Mouse (Mus musculus) c-Kit-negative CD71-positive TER-119-positive erythroid progenitor cells, embryonic 14.5 days (primary cell): ENCODE measurements around the gene Wdr31.
"Not testable (repeated sequence)": the region's sequence is repeated elsewhere in the genome, so short reads cannot be mapped to it uniquely, and the experiment has no call there.

Experiments used
- DNase-seq: peaks from one replicate; pipeline ENCODE4 v3.0.0-alpha.2; 2013; ENCODE audit warnings: low read depth, low spot score

Gene Wdr31

DNA sequence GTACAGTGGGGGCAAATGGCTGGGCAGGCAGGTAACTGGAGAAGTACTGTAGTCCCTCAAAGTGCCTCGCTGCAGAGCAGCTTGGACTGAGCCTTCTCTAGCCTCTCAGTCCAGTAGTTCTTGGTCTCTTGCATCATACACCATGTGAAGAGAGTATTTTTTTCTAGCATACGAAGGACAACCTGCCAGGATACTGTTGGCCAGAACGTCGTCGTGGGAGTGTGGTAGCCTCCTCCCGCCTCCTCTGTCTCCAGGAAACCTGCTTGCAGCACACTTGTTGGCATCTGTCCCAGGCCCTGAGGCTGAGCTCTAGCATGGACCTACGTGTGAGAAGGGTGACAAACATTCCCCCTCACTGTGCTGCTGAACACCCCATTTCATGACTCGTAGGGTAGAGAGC is 26.1 kb upstream of the Wdr31 start:
- no peak for DNase-seq

DNA sequence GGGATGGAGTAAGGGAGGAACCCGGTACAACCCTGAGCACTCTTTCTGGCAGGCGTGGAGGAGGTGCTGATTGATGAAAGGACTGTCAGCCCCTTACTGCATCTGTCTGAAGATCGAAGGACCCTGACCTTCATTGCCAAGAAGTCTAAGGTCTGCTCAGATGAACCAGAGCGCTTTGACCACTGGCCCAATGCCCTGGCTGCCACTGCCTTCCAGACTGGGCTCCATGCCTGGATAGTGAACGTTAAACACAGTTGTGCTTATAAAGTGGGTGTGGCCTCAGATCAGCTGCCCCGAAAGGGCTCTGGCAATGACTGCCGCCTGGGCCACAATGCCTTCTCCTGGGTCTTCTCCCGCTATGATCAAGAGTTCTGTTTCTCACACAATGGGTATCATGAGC is 25.2 kb upstream of the Wdr31 start:
- no peak for DNase-seq

DNA sequence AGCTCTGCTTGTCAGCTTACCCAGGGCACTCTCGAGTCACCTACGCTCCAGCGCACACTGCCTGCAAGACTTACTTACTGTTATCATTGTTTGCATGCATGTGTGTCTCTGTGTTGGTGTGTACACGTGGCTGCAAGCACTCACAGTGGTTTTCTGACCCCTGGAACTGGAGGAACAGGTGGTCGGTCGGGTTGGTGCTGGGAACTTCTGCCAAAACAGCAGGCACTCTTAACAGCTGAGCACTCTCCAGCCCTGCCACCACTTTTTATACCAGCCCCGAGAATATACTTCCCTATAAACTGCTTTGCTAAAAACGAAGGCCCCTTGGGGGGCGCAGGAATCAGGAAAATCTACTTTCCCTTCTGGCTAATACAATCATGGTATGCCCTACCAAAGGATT is 23.5 kb upstream of the Wdr31 start:
- DNase-seq, result no peak

DNA sequence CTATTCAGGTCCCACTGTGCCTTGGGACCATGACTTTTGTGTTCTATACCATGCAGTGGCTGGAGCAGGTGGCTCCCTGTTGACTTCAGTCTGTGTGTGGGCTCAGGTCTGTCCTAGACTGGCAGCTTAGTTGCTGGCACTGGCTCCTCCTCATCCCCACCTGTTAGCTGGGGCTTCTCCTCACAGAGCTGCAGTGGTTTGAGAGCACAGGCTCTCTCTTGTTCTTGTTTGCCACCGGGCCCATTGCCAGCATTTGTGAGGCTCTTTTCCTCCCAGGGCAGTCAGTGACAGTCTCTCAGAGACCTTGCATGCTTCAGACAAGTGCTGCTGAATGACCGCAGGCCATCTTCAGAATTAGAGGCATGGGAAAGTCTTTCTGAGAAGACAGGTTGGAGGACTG is 22.0 kb upstream of the Wdr31 start:
- DNase-seq, result no peak

DNA sequence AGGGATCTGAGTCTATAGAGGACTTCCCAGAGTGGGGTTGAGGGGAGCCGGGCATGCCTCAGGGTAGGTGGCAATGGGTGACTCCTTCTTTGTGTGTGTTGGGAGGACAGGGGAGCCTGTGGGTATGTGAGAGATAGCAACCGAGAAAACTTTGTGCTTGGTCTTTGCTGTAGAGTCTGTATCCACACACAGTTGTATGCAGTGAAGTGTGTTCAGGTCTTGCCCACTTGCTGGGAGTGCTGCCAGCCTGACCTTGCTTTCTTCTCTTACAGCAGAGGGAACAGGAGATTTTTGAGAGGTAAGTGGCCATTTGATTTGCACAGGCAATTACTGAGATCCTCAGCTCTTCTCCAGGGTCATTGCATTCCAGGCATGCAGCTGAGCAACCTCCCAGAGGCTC is 17.2 kb upstream of the Wdr31 start:
- no peak for DNase-seq

DNA sequence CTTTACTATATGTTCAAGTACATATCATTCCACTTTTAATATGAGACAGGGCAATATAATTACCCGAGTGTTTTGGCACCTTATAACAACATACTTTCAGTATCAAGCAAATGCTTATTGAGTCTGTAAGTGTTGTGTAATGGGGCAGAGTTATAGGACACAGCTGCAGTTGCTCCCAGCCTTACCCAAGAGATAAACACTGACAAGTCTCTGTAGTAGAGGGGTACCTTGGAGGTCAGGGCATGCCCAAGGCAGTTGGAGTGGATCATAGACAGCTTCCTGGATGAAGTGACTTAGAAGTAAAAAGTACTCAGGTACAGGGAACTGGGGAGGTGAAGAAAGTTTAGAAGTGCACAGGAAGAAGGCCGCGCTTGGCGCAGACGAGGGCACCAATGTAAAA is 16.5 kb upstream of the Wdr31 start:
- DNase-seq, result no peak

DNA sequence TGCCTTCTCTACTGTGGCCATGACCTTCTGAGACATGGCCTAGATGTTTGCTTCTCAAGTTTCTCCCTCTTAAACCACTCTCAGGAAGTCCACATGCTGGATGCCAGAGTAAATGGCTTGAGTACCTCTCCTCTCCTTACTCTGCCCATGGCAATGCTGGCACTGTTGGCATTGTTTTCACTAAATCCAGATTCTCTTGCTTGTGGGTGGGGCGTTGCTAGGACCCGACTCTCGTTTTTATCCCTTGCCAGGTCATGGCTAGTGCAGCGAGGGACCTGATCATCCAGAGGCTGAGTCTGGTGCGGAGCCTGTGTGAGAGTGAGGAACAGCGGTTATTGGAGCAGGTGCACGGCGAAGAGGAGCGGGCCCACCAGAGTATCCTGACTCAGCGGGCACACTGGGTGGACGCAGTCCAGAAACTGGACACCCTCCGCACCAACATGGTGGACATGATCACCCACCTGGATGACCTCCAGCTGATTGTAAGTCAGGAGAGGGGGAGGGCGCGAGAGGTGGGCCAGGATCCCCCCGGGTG is 15.5 kb upstream of the Wdr31 start:
- no peak for DNase-seq

DNA sequence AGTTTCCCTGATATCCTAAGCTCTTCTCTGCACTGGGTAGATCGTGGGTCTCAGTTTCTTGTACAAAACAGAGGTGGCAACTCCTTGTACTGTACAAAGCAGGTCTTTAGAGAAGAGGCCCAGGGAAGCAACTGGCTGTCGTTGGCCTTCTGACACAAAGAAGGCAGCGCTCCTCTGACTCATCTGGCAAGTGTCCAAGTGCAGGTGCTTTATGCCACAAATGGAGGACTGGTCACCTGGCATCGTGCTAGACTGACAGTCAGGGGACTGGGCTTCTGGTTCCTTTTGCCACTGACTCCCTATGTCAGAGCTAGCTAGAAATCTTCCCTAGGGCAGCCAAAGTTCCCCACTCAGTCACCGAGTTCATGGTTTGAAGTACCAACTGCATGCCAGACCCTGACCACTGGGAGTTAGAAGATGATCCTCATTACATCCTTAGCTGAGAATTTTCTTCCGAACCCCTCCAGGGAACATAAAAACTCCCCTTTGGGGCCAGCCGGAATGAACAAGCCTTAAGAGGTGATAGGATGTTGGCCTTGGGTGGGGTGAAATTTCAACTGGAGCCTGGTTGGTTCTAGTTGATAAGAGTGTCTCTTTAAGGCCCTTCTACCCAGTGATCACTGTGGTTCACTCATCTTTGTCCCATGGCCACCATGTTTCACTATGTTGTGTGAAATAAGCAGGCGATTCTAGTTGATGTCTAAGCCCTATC is 14.9 kb upstream of the Wdr31 start:
- no peak for DNase-seq

DNA sequence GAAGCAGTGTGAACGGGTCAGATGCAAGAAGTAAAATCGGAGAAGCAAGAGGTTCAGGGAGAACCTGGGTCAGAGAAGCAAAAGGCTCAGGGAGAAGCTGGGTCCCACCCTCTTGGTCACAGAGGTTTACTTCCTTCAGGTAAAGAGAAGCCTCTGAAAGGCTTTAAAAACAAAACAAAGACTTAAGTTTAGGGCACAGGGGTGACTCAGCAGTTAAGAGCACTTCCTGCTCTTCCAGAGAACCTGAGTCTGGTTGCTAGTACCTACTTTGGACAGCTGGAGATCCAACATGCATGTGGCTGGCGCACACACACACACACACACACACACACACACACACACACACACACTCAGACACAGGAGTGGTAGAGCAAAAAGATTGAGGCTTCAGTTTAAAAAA is 14.2 kb upstream of the Wdr31 start:
- DNase-seq, result no peak

DNA sequence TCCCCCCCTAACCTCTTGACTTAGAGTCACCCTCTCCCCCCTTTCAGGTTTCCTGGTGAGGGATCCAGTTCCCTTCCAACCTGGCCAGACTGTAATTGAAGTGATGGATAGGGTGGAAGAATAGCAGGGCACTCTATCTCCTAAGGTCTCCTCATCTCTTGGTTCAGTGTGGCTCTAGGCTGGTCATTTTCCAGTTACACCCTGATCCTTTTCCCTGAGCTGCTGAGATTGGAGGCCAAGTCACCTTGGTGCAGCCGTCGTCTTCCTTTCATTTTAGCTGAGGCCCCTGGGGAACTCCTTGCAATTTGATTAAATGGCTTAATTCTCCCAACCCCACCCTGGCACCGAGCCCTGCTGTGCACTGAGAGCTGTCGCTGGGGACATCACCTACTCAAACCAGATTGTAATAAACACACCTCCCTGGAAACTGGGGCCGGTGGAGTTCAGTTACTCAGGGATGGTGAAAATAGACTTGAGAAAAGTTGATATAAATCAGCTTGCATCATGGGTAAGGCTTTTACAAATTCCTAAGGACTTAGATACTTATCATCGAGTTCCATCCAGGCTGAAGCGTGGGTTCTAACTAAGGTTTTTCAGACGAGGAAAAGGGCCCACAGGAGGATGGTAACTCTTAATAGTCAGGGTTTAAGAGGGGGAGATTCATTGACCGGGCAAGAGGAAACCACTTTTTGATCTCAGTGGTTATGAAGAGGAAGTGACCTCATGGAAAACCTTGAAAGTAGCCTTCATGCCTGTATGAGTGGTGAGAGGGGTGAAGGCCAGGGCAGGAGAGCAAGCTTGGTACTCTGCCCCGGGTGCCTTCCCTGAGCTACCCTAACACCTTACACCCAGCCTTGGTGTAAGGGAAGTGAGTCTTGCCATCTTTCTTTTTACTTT is 10.3 kb upstream of the Wdr31 start:
- no peak for DNase-seq

DNA sequence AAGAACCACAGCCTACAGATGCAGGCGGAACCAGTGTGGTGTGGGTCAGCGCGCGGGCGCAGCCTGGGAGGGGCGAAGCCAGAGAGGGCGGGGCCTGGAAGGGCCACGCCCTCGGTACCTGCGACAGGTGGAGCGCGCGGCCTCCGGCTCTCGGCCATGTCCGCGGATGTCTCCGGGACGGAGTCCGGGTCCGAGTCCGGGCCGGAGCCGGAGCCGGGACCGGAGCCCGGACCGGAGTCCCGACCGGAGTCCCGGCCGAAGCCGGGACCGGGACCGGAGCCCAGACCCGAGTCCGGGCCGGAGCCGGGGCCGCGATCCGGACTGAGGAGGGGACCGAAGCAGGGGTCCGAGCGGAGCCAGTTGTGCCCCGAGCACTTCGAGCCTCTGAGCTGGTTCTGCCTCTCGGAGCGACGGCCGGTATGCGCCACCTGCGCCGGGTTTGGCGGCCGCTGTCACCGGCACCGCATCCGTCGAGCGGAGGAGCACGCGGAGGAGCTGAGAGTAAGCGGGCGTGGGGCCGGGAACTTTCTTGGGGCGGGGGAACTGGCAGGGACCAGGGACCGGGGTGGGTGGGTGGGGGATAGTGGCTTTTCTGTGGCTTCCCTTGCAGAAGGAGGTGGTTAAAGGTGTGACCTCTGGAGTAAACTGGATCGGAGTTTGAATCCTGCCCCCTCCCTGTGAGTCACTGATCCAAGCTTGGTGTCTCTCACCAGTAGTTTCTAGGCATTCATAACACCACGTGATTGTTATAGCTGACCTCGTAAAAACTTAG is 9.4 kb upstream of the Wdr31 start, which contains the start of gene Bspry:
Gene Bspry, plus strand, starts transcription at position 117 of the 772 bp plus-strand sequence.
- no peak for DNase-seq

DNA sequence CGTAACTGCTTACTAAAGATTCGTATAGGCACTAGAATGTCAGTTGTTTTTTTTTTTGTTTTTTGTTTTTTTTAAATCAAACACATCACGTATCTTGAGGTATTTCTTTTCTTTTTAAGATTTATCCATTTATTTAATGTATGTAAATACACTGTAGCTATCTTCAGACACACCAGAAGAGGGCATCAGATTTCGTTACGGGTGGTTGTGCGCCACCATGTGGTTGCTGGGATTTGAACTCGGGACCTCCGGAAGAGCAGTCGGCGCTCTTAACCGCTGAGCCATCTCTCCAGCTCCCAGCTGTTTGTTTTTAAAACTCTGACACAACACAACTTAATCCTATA is 8.9 kb upstream of the Wdr31 start:
- not testable (repeated sequence) for DNase-seq

DNA sequence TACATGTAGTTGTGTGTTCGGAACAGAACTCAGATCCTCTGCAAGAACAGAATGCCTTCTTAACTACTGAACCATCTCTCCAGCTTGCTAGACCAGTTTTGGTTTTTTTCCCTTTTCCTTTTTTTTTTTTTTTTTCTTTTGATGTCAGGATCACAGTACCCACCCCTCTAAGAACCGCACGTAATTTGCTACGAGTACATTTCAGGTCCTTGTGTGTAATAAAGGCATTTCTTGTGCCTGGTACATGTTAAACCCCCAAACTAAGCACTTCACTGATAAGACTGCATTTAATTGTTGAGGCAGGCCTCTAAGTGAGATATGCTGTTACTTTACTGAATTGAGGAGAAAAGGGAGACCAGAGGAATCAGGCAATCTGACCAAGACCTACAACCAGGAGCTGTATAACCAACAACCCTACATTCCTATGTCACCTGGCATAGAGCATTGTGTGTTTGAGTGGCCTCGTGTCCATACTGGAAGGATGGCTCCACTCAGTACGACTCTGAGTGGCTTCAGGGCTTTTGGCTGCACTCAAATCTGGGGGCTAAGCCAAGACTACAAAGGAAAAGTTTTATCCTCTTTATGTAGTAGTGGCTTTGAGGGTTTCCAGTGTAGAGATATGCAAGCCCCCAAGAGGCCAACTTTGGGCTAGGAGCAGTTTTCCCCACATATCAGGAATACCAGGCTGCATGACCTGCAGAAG is 7.0 kb upstream of the Wdr31 start:
- no peak for DNase-seq

DNA sequence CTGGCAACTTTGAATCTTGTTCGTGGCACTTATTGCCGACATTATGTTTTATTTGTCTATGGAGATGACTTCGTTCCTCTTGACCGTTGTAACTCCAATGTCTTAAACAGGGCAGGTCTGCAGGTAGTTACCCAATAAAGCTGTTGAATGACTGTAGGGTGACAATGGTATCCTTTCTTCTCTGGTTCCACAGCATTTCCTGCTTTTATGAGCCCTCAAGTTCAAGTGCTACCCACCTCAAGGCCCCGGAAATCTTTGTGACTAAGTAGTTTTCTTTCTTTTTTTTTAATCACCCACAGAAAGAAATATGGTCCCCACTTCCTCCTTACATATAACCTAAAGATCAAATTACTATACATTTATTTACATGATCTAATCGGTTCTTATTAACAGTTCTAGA is 5.1 kb upstream of the Wdr31 start:
- no peak for DNase-seq

DNA sequence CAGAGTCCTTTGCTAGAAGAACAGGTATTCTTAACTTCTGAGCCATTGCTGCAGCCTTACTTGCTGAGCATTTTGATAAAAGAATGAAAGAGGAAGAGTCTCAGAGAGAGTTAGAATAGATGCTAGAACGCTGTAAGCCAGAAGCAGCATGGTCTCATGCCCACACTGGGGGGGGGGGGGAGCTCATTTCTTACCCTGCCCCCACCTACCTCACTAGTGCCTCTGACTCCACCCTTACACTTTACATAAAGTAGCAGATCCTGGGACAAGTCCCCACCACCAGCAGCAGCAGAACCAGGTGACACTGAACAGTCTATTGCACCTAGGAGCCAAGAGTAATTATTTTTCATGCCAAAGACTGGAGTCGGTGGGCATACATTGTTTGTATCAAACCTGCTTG is 4.4 kb upstream of the Wdr31 start:
- DNase-seq, result no peak

DNA sequence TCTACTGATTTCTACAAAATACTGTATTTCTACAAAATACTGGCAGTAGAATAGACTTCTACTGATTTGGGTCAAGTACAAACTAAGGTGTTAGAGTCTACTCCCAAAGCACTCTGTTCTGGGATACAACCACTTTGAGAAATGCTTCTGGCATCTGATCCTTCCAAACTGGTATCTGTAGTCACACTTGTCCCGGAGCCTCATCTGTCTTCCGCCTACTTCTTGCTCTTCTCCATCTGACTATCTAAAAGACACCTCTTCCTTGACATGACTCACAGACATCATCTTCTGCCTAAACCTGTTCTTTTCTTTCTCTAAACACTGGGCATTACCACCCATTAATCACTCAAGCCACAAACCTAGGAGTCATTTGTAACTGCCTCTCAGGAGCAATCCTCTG is 1.4 kb upstream of the Wdr31 start:
- no peak for DNase-seq

DNA sequence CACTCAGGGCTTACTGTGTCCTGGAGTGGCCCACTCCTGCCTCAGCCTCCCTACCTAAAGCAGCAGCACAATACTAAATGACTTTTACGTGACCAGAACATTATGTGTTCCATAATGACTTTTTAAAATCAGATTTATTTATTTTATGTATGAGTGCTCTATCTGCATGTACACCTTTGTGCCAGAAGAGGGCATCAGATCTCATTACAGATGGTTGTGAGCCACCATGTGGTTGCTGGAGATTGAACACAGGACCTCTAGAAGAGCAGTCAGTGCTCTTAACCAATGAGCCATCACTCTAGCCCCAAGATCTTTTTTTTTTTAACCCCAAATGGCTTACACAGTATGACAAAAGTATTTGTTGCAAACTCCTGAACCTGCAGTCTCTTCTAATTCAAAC is 2.5 kb downstream of the Wdr31 start:
- no peak for DNase-seq

DNA sequence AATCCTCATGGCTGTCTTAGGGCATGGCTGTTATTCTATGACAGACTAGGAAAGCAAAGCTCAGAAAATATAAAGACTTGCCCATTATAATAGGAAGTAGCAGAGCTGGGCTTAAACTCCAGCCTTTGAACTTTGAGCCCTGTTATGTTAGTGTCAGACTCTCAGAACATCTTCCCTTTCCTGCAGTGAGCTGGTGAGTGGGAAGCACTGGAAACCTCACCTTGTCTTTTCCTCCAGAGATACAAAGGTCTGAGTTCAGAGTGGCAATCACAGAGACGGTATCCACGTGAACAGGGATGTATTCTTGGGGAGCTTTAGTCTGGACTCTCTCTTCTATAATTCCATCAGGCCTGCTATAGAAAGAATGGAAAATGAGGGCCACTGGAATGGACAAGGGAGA is 7.6 kb downstream of the Wdr31 start:
- no peak for DNase-seq

DNA sequence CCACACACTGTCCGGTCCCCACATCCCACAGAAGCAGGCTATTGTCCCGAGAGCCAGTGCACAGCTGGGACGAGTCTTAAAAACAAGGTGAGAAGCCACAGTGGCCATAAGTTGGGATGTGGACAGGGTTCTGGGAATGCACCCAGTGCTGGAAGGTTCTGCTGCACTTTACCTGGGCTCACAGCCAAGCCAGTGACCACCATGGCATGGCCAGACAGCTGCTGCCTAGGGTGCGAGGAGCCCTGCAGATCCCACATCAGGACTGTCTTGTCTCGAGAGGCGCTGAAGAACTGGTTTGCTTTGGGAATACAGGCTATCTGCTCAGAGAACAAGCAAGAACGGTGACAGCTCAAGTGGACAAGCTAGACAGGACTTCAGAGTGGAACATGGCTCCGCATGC is 10.3 kb downstream of the Wdr31 start:
- no peak for DNase-seq

DNA sequence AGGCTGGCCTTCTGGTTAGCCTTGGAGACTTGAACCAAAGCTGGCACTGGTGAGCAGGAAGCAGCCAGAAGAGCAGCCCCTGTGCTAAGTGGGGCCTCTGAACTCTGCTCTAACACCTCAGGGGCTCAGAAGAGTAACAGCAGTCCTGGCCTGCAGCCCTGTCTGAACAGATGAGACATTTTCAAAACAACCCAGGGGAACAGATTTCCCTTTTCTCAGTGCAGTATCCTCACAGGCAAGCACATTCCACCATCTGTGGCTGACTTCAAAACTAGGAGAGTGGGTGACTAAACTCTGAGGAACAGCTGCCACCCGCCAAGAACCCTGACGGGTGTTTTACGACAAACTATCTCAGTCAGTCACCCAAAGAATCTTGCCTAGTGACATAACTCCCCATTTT is 11.6 kb downstream of the Wdr31 start:
- DNase-seq, result no peak

DNA sequence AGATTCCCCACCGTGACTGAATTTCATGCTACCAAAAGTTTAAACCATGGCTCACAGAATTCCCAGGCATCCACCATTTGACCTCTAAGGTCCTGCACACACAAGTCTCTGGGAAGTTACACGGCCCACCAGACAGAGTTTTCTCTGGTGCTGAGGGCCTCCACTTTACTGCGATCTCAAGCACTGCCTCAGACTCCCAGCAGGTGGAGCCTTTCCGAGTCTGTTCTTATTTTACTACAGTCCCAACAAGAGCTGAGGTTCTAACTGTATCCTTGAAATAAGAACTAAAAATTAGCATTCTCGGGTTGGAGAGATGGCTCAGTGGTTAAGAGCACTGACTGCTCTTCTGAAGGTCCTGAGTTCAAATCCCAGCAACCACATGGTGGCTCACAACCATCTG is 15.7 kb downstream of the Wdr31 start:
- peak; percentile 9 for DNase-seq

DNA sequence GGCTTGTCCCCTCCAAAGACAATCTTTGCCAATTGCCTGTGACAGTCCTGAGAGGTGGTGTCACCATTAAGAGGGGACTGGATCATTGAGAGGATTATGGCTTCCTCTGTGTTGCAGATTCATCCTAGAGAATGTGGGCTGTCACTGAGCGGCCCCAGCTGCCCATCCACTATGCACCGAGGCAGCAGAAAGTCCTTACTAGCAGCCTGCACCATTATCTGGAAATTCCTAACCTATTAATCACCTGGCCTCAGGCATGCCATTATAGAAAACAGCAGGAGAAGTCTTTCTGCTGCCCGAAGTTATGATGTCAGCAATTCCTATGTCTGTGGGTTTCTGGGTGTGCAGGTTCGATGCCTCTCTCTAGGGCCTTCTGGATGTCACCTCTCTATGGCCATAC is 29.7 kb downstream of the Wdr31 start:
- DNase-seq, result no peak
